Comparison of ENCODE assay signal across 21 mouse cellular contexts in genomic region chr10:93332261-93332809, GRCm38 (mm10). TPM values are rescaled to one million over a fixed set of nuclear protein-coding genes. Genes with fewer than 3 reads are reported as not detected.
DNase-seq lines count a peak whose midpoint lies in the region; TF ChIP-seq lines count a peak whose summit lies in the region.
"Had no signal": no experiment of that assay in that cellular context is flagged by ENCODE, and none has a peak within 500 bp of the region (broad histone marks: within the 10 kb centered on the region; RNA-seq: fewer than 3 reads in every experiment).

No protein-coding gene starts in this region.

- peak overlapping the region; percentile 2; the same call in 1 of the 2 replicates for H3K27ac ChIP-seq in brown adipose tissue, adult 24 weeks (replicated peaks; ENCODE audit: low read depth, low read length)
- H3K27ac ChIP-seq: hindbrain, embryonic 15.5 days; layer of hippocampus, adult 2 months; limb, embryonic 15.5 days; liver, embryonic 15.5 days; midbrain, embryonic 12.5 days; neural tube, embryonic 13.5 days had no signal

- no peaks in the 10 kb centered on the region for H3K79me2 ChIP-seq in C2C12 (ENCODE audit: control insufficient read depth, insufficient read depth)

- peaks cover 28% of the 10 kb centered on the region for H3K4me1 ChIP-seq in brown adipose tissue, adult 24 weeks (ENCODE audit: control insufficient read depth, insufficient read depth, insufficient read length, low read length)
- H3K4me1 ChIP-seq: hindbrain, embryonic 15.5 days; limb, embryonic 15.5 days; midbrain, embryonic 12.5 days had no signal

- peak; percentile 48 for DNase-seq in adrenal gland, postnatal 14 days
- no peak for DNase-seq in adrenal gland, postnatal 4 days (ENCODE audit: low spot score in 2 of 2)
- peak; percentile 19 for DNase-seq in kidney, adult 18-20 months
- no peak for DNase-seq in kidney, postnatal 4 days
- DNase-seq in left cerebral cortex, adult 11 months (ENCODE audit: low spot score) = no peak
- DNase-seq in thymus, adult 18-20 months = no peak
- DNase-seq: B cell, adult 2 months; cerebellum, adult 11 months; cerebellum, postnatal 25 days; embryo, embryonic 11 days; heart, postnatal 4 days; thymus, postnatal 4 days had no signal

- no peaks in the 10 kb centered on the region for H3K27me3 ChIP-seq in C2C12 (ENCODE audit: control insufficient read depth, insufficient read depth, insufficient read length)
- H3K27me3 ChIP-seq: heart, embryonic 13.5 days; hindbrain, embryonic 15.5 days; limb, embryonic 15.5 days; liver, embryonic 15.5 days; midbrain, embryonic 12.5 days; neural tube, embryonic 13.5 days had no signal

- no peaks in the 10 kb centered on the region for H3K36me3 ChIP-seq in C2C12 (ENCODE audit: control insufficient read depth, insufficient read depth)
- H3K36me3 ChIP-seq: heart, embryonic 13.5 days; hindbrain, embryonic 15.5 days; limb, embryonic 15.5 days; liver, embryonic 15.5 days; midbrain, embryonic 12.5 days; neural tube, embryonic 13.5 days had no signal

- no peak overlapping the region for H3ac ChIP-seq in C2C12 (ENCODE audit: control insufficient read depth, insufficient read length, low read depth)

- no peaks in the 10 kb centered on the region for H3K79me3 ChIP-seq in C2C12 (ENCODE audit: low read depth)

- H3K4me3 ChIP-seq in C2C12 (ENCODE audit: insufficient read depth, poor library complexity, severe bottlenecking) = no peak overlapping the region
- no peak overlapping the region for H3K4me3 ChIP-seq in brown adipose tissue, adult 24 weeks (ENCODE audit: insufficient read depth, low read depth, low read length)
- H3K4me3 ChIP-seq: heart, embryonic 13.5 days; hindbrain, embryonic 15.5 days; layer of hippocampus, adult 2 months; limb, embryonic 15.5 days; liver, embryonic 15.5 days; midbrain, embryonic 12.5 days; neural tube, embryonic 13.5 days had no signal

- TF ChIP-seq CTCF in C2C12 (IDR thresholded peaks at IDR 0.05; ENCODE audit: control insufficient read depth, insufficient read depth, insufficient read length) = no peak

TF ChIP-seq in C2C12, 6 proteins besides CTCF, POLR2A, EP300 and RAD21:
- TF ChIP-seq MYOG (IDR thresholded peaks at IDR 0.05; ENCODE audit: control insufficient read depth, extremely low read depth, insufficient read length) (no peak), MYOD1 (IDR thresholded peaks at IDR 0.05; ENCODE audit: control insufficient read depth, insufficient read length, low read depth) (peak; percentile 12), FOSL1 (IDR thresholded peaks at IDR 0.05; ENCODE audit: insufficient read depth, low read length, poor library complexity, severe bottlenecking) (peak; percentile 90)
TF ChIP-seq in C2C12: peak in this region for 2.

RNA-seq across cellular contexts. Expression of gene Elk3, which starts 21.4 kb away (rescaled TPM):
- total RNA-seq in adrenal gland, postnatal 14 days (2021) = 50.4 and 58.0 TPM in 2 replicates
- total RNA-seq in adrenal gland, postnatal 4 days (2021) = 10 to 100 TPM; 71.3 to 72.3 TPM
- 56.1 TPM for polyA plus RNA-seq in C2C12 (2012; fragmentation: generic; extraction: Trizol)
- 8.0 and 14.4 TPM in 2 replicates for polyA plus RNA-seq in brown adipose tissue, adult 24 weeks (2012; ENCODE audit: insufficient read depth, insufficient read length, missing spikeins)

Comparison
In these comparisons a context has a peak if more than half of its experiments do, and no peak if none do; other contexts are left out.
1. DNase-seq: peak in adrenal gland, postnatal 14 days (single experiment) and kidney, adult 18-20 months (single experiment); none in adrenal gland, postnatal 4 days (0 of 2), kidney, postnatal 4 days (0 of 2), left cerebral cortex, adult 11 months (single experiment) and thymus, adult 18-20 months (0 of 2).